Mouse (Mus musculus) ES-E14 (cell line): ENCODE measurements around the gene Jmjd6.

ENCODE experiments used
- CHD2 ChIP-seq: IDR thresholded peaks from 2 replicates; pipeline ENCODE4 v1.6.1; 2014; ENCODE audit warnings: mild to moderate bottlenecking, low read depth, low read length, inconsistent platforms
- HCFC1 ChIP-seq: IDR thresholded peaks from 2 replicates; pipeline ENCODE4 v1.6.1; 2012; ENCODE audit warnings: low read length, inconsistent platforms, borderline replicate concordance; ENCODE audit not compliant: insufficient read depth
- MAFK ChIP-seq: IDR thresholded peaks from 2 replicates; pipeline ENCODE4 v1.6.1; 2014; ENCODE audit warnings: mild to moderate bottlenecking, low read depth, low read length, inconsistent platforms; ENCODE audit not compliant: insufficient read depth
- ZC3H11A ChIP-seq: IDR thresholded peaks from 2 replicates; pipeline ENCODE4 v1.6.1; 2012; ENCODE audit warnings: low read depth, mild to moderate bottlenecking, inconsistent platforms, low read length, borderline replicate concordance
- ZNF384 ChIP-seq: IDR thresholded peaks from 2 replicates; pipeline ENCODE4 v1.6.1; 2012; ENCODE audit warnings: low read depth, low read length, inconsistent platforms

DNA sequence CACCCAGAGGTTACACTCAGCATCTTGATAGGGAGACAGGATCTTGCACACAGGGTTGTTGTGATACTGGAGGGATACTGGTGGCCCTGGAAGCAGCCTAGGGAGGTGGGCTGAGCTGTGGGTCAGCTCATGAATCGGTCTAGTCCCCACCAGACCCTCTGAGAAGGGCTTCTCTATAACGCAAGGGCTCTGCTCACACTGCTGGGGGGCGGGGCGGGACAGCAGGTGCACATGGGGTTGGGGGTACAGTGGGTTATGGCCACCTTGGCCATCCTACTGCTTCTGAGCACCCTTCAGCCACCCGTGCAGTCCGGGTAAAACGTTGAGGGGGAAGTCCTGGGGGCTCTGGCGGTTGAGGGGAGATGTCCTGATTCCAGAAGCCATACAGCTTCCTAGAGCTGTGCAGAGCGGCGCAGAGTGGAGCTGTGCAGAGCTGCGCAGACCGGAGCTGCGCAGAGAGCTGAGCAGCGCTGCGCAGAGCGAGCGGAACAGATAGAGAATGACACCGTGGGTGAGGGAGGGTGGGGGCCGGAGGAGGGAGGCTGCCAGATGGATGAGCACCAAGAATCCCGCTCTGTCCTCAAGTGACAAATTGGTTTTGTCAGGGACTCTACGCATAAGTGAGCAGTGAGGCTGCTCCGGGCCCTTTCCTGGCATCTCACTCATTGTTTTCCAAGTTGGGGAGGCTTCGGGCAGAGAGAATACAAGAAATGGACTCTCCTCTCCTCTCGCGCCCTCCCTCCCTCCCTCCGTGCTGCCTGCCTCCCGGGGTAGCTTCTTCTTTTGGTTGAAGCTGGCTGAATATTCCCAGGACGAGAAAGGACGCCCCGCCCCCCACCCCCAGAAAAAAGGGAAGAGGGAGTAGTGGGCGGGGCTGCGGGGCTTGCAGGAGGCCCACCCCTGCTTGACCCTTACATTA lies 32.0 kb downstream of the Jmjd6 start:
- no peak for TF ChIP-seq ZC3H11A
- no peak for TF ChIP-seq ZNF384
- no peak for TF ChIP-seq MAFK
- TF ChIP-seq CHD2: no peak
- TF ChIP-seq HCFC1: no peak
